Comparison of ENCODE assay signal across 21 mouse cellular contexts in the genomic region with DNA sequence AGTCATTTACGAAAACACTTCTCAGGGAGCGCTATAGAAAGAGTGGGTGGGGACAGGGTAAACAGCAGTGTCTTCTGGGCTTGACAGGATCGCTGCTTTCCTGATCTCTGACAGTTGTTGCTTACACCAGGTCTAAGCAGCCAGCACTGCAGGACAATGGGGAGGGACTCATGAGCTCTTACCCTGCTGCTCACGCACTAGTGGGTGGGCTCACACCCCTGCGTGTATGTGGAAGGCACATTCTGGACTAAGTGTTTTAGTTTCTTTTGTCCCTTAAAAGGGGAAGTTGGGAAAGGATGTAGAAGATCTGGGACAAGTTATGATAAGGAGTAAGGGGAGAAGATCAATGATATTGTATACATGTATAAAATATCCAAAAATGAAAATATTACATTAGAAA. TPM values are rescaled to one million over a fixed set of nuclear protein-coding genes. Genes with fewer than 3 reads are reported as not detected.
DNase-seq lines count a peak whose midpoint lies in the region; ATAC-seq lines count a peak whose summit lies in the region.
"Had no signal": no experiment of that assay in that cellular context is flagged by ENCODE, and none has a peak within 500 bp of the region (broad histone marks: within the 10 kb centered on the region; RNA-seq: fewer than 3 reads in every experiment).

No protein-coding gene starts in this region.

- no peak for DNase-seq in right cerebral cortex, postnatal 4 days
- DNase-seq in embryonic facial prominence, embryonic 10.5 days (ENCODE audit: low spot score), result no peak
- DNase-seq: adrenal gland, adult 2 months; adrenal gland, adult 8-10 months; adrenal gland, postnatal 10 days; adrenal gland, postnatal 14 days; adrenal gland, postnatal 25 days; adrenal gland, postnatal 36 days; B cell, adult 2 months; cerebellum, adult 11 months; cerebellum, adult 11-12 months; cerebellum, adult 18-20 months had no signal

- ATAC-seq in common myeloid progenitor, adult 5-6 weeks (replicated peaks; ENCODE audit: low read depth, poor library complexity, severe bottlenecking), result peak; percentile 36; the same call in 1 of the 2 replicates
- peak; percentile 71 for ATAC-seq in granulocyte monocyte progenitor cell, adult 5-6 weeks (replicated peaks; ENCODE audit: poor library complexity, severe bottlenecking)
- ATAC-seq in megakaryocyte progenitor cell, adult 5-6 weeks (replicated peaks; ENCODE audit: poor library complexity), result peak; percentile 52
- no peak for ATAC-seq in forebrain, embryonic 16.5 days
- ATAC-seq: activated CD4-positive, CD25-positive, alpha-beta regulatory T cell, adult 4 months; CD4-positive, CD25-positive, alpha-beta regulatory T cell, adult 4 months; Patski had no signal

- H3K9me3 ChIP-seq in forebrain, embryonic 16.5 days (ENCODE audit: control insufficient read depth, low read length), result no peaks in the 10 kb centered on the region
- H3K9me3 ChIP-seq in embryonic facial prominence, embryonic 10.5 days, result no peaks in the 10 kb centered on the region
- H3K9me3 ChIP-seq: G1E had no signal

- WGBS in forebrain, embryonic 16.5 days, result 67% methylated on average over 5 of the region's 5 CpGs
- WGBS in embryonic facial prominence, embryonic 10.5 days, result 75% methylated on average over 5 of the region's 5 CpGs

- no peaks in the 10 kb centered on the region for H3K27me3 ChIP-seq in forebrain, embryonic 16.5 days (replicated peaks; ENCODE audit: control insufficient read depth, insufficient read depth, low read length)
- H3K27me3 ChIP-seq in embryonic facial prominence, embryonic 10.5 days (replicated peaks; ENCODE audit: low read depth, poor library complexity, severe bottlenecking), result no peaks in the 10 kb centered on the region
- H3K27me3 ChIP-seq: CH12.LX, Patski had no signal

- no peak overlapping the region for H3K27ac ChIP-seq in forebrain, embryonic 16.5 days (ENCODE audit: low read length)
- no peak overlapping the region for H3K27ac ChIP-seq in embryonic facial prominence, embryonic 10.5 days (replicated peaks)

- H3K4me3 ChIP-seq in forebrain, embryonic 16.5 days (replicated peaks; ENCODE audit: low read length), result no peak overlapping the region
- H3K4me3 ChIP-seq in embryonic facial prominence, embryonic 10.5 days, result no peak overlapping the region

- H3K9ac ChIP-seq in forebrain, embryonic 16.5 days (replicated peaks; ENCODE audit: low read depth, low read length), result no peak overlapping the region

- H3K4me1 ChIP-seq in forebrain, embryonic 16.5 days (replicated peaks; ENCODE audit: control insufficient read depth, insufficient read depth, low read length), result no peaks in the 10 kb centered on the region
- no peaks in the 10 kb centered on the region for H3K4me1 ChIP-seq in embryonic facial prominence, embryonic 10.5 days

- H3K36me3 ChIP-seq in forebrain, embryonic 16.5 days (ENCODE audit: control insufficient read depth, insufficient read depth), result no peaks in the 10 kb centered on the region
- H3K36me3 ChIP-seq in embryonic facial prominence, embryonic 10.5 days (replicated peaks), result no peaks in the 10 kb centered on the region; the same call in 1 of the 2 replicates

- no peak overlapping the region for H3K4me2 ChIP-seq in forebrain, embryonic 16.5 days (ENCODE audit: low read length)

RNA-seq across cellular contexts. Expression of a gene that starts 49.2 kb away (rescaled TPM):
- 32.2 and 43.4 TPM in 2 replicates for total RNA-seq in common myeloid progenitor, adult 5-6 weeks (2017)
- 11.5 and 18.5 TPM in 2 replicates for total RNA-seq in granulocyte monocyte progenitor cell, adult 5-6 weeks (2014; fragmentation: Nextera tagmentation)
- 40.3 and 49.1 TPM in 2 replicates for total RNA-seq in granulocyte monocyte progenitor cell, adult 5-6 weeks (2017)
- 20.8 and 21.3 TPM in 2 replicates for total RNA-seq in megakaryocyte progenitor cell, adult 5-6 weeks (2015)
- 32.4 and 33.8 TPM in 2 replicates for total RNA-seq in megakaryocyte progenitor cell, adult 5-6 weeks (2017)
- 24.9 and 30.2 TPM in 2 replicates for polyA plus RNA-seq in forebrain, embryonic 16.5 days (2015; fragmentation: Nextera tagmentation; extraction: Ambion mirVana)
- polyA plus RNA-seq in embryonic facial prominence, embryonic 10.5 days (2016; fragmentation: Nextera tagmentation; extraction: Ambion mirVana), result 28.1 and 31.2 TPM in 2 replicates

RNA-seq across cellular contexts. Expression of a gene that starts 53.0 kb away (rescaled TPM):
- total RNA-seq in common myeloid progenitor, adult 5-6 weeks (2017), result 0.64 and 1.0 TPM in 2 replicates
- not detected in 2 replicates for total RNA-seq in granulocyte monocyte progenitor cell, adult 5-6 weeks (2014; fragmentation: Nextera tagmentation)
- 0.30 TPM in 1 of 2 replicates, not detected in the other for total RNA-seq in granulocyte monocyte progenitor cell, adult 5-6 weeks (2017)
- total RNA-seq in megakaryocyte progenitor cell, adult 5-6 weeks (2015), result 0.22 and 2.2 TPM in 2 replicates
- 0.74 and 0.79 TPM in 2 replicates for total RNA-seq in megakaryocyte progenitor cell, adult 5-6 weeks (2017)
- polyA plus RNA-seq in forebrain, embryonic 16.5 days (2015; fragmentation: Nextera tagmentation; extraction: Ambion mirVana), result 1.8 and 3.2 TPM in 2 replicates
- polyA plus RNA-seq in embryonic facial prominence, embryonic 10.5 days (2016; fragmentation: Nextera tagmentation; extraction: Ambion mirVana), result 4.3 and 5.7 TPM in 2 replicates
